Mouse (Mus musculus): ENCODE measurements at regions not wholly inside any gene's neighbourhood (a gene's known extent, or its start where the extent isn't known, plus 50 kb on each side); places are given as distances from the start of the nearest gene placed in this dataset.

DNA sequence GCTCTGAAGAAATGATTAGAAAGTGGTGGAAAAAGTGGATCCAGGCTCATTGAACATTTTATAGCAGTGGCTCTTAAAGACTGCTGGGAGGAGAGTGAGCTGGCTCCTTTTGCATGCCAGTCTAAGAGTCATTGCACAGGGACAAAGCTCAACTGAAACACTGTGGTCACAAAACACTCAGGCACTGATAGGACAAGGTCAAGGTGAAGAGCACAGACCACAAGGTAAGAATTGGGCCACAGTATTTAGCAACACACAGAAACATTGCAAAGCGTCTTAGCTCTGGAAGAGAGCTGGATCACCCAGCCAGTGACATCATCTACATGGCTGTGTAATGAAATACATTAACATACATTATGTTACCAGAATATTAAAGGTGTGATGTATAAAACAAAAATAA is 319.0 kb upstream of the Gm5415 start:
- DNase-seq (ENCODE audit: low spot score) (no peak), ATAC-seq (ENCODE audit: low FRiP score) (no peak)
- H3K4me3 ChIP-seq (ENCODE audit: low read depth, low read length): no peak overlapping the region
- H3K9me3 ChIP-seq (ENCODE audit: low read length): no peaks in the 10 kb centered on the region
- no peak overlapping the region for H3K27ac ChIP-seq (ENCODE audit: low read depth, low read length)
- WGBS: 94% methylated on average over 1 of the region's 1 CpGs
- H3K4me2 ChIP-seq (ENCODE audit: low read depth, low read length, poor library complexity, severe bottlenecking): no peak overlapping the region
- H3K36me3 ChIP-seq (ENCODE audit: insufficient read depth, low read length): no peaks in the 10 kb centered on the region
- H3K27me3 ChIP-seq (ENCODE audit: insufficient read depth, low read length): no peaks in the 10 kb centered on the region
- H3K4me1 ChIP-seq (ENCODE audit: insufficient read depth, low read length): no peaks in the 10 kb centered on the region
- TF ChIP-seq CTCF (IDR thresholded peaks at IDR 0.05): no peak
- H3K9ac ChIP-seq (replicated peaks; ENCODE audit: low read length, poor library complexity, severe bottlenecking): no peak overlapping the region

- H3K9ac ChIP-seq (replicated peaks; ENCODE audit: low read length, poor library complexity, severe bottlenecking): no peak overlapping the region
- no peak overlapping the region for H3K4me3 ChIP-seq (ENCODE audit: low read depth, low read length)
- ATAC-seq (ENCODE audit: low FRiP score) (no peak), DNase-seq (ENCODE audit: low spot score) (no peak)
- no peak overlapping the region for H3K27ac ChIP-seq (ENCODE audit: low read depth, low read length)
- no peaks in the 10 kb centered on the region for H3K27me3 ChIP-seq (ENCODE audit: insufficient read depth, low read length)
- no peaks in the 10 kb centered on the region for H3K36me3 ChIP-seq (ENCODE audit: insufficient read depth, low read length)
- H3K9me3 ChIP-seq (ENCODE audit: low read length): no peaks in the 10 kb centered on the region
- no peak overlapping the region for H3K4me2 ChIP-seq (ENCODE audit: low read depth, low read length, poor library complexity, severe bottlenecking)
- WGBS: 68% methylated on average over 1 of the region's 1 CpGs
- H3K4me1 ChIP-seq (ENCODE audit: insufficient read depth, low read length): no peaks in the 10 kb centered on the region
- TF ChIP-seq CTCF (IDR thresholded peaks at IDR 0.05): no peak
Observed at GRCm38 (mm10) chr1:32858040-32858439, 310.9 kb upstream of the Gm5415 start.

Measured in midbrain, postnatal 0 days (tissue).